ENCODE assay signal across 8 mouse cellular contexts in genomic region chr4:123624438-123624837, GRCm38 (mm10). TPM values are rescaled to one million over a fixed set of nuclear protein-coding genes. Genes with fewer than 3 reads are reported as not detected.
DNase-seq lines count a peak whose midpoint lies in the region; ATAC-seq lines count a peak whose summit lies in the region.

No protein-coding gene starts in this region.

- 0 out of 2 replicates have a peak overlapping the region, but pooled peaks have one; percentile 28 for H3K9ac ChIP-seq in heart, embryonic 11.5 days (ENCODE audit: low read depth, low read length)

- WGBS in heart, embryonic 11.5 days (ENCODE audit: insufficient replicate concordance): 6% methylated on average over 5 of the region's 5 CpGs

- peaks cover 26% of the 10 kb centered on the region for H3K4me1 ChIP-seq in heart, embryonic 11.5 days (ENCODE audit: control insufficient read depth, insufficient read depth, low read length)

- peak overlapping the region; percentile 35 for H3K4me2 ChIP-seq in heart, embryonic 11.5 days

- peak overlapping the region; percentile 79 for H3K27ac ChIP-seq in heart, embryonic 11.5 days (ENCODE audit: low read depth, low read length)

- no peaks in the 10 kb centered on the region for H3K36me3 ChIP-seq in heart, embryonic 11.5 days (ENCODE audit: control insufficient read depth, insufficient read depth, low read length)

- DNase-seq in 3T3-L1 (ENCODE audit: low read depth, low spot score): peak; percentile 29
- peak; percentile 99 for DNase-seq in R1 (ENCODE audit: low read depth, low spot score)
- peak; percentile 62 to 73 for DNase-seq in kidney, postnatal 4 days
- peak; percentile 50 for DNase-seq in yolk sac, embryonic 10.5 days (ENCODE audit: low spot score)
- DNase-seq in thymus, postnatal 14 days: no peak
- no peak for DNase-seq in cerebellum, postnatal 36 days
- DNase-seq in spleen, postnatal 14 days (ENCODE audit: low spot score in 2 of 2): no peak

- no peaks in the 10 kb centered on the region for H3K9me3 ChIP-seq in heart, embryonic 11.5 days (replicated peaks; ENCODE audit: control insufficient read depth, low read length)

- no peaks in the 10 kb centered on the region for H3K27me3 ChIP-seq in heart, embryonic 11.5 days (ENCODE audit: control insufficient read depth, insufficient read depth, low read length)

- ATAC-seq in heart, embryonic 11.5 days (replicated peaks; ENCODE audit: insufficient number of reproducible peaks, low FRiP score, low TSS enrichment): no peak

- no peak overlapping the region for H3K4me3 ChIP-seq in heart, embryonic 11.5 days (ENCODE audit: low read depth, low read length)

RNA-seq across cellular contexts. Expression of gene Macf1, which starts 59.7 kb away (rescaled TPM):
- polyA plus RNA-seq in heart, embryonic 11.5 days (2014; fragmentation: Nextera tagmentation; extraction: Ambion mirVana): 68.5 and 108 TPM in 2 replicates

Comparison
In these comparisons a context has a peak if more than half of its experiments do, and no peak if none do; other contexts are left out.
1. DNase-seq: peak in 3T3-L1 (single experiment), R1 (single experiment), kidney, postnatal 4 days (2 of 2) and yolk sac, embryonic 10.5 days (single experiment); none in thymus, postnatal 14 days (single experiment), cerebellum, postnatal 36 days (0 of 2) and spleen, postnatal 14 days (0 of 2).